Mouse (Mus musculus): Measurements from ENCODE around the gene Lin7c.
A peak's percentile ranks its signal among the peaks of the same experiment; 100 is the strongest.

Lin7c gene

GRCm38 (mm10) chr2:109917496-109918413 is 27.1 kb downstream of the Lin7c start, which contains the start of gene Lgr4:
TSS of gene Lgr4 (plus strand) at chr2:109917647.
- peak; percentile 87 to 91 for DNase-seq (ENCODE audit: low spot score in 2 of 2)

DNA sequence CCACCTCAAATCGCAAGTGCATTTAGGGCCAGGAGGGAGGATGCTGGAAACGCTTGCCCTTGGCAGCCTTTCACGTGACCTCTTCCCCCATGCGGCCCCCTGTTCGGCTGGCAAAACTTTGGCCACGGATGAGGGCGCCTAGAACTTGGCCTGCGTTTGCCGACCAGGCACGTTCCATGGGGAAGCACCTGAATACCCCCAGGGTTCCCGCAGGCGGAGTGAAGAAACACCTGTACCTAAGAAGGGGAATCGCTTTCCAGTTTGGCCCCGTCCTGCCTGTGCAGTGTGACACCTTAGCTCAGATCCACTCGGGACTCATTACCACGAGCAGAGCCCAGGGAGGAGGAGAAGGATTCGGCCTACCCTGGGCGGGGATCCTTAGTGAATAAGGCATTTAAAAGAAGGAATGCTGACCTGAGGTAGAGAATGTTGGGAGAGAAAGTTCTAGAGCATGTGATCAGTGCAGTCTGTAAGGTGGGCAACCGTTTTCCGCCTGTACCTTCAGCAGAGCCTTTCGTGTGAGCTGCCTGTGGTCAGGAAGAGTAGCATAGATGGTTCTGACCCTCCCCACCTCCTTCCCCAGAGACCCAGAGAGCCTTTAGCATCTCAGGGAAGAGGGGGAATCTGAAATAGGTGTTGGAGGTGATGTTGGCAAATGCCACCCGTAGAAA is 28.1 kb downstream of the Lin7c start:
- DNase-seq (ENCODE audit: low spot score in 2 of 2) = no peak

GRCm38 (mm10) chr2:109920471-109920870 is 29.8 kb downstream of the Lin7c start:
- no peak for DNase-seq (ENCODE audit: low spot score in 2 of 2)

DNA sequence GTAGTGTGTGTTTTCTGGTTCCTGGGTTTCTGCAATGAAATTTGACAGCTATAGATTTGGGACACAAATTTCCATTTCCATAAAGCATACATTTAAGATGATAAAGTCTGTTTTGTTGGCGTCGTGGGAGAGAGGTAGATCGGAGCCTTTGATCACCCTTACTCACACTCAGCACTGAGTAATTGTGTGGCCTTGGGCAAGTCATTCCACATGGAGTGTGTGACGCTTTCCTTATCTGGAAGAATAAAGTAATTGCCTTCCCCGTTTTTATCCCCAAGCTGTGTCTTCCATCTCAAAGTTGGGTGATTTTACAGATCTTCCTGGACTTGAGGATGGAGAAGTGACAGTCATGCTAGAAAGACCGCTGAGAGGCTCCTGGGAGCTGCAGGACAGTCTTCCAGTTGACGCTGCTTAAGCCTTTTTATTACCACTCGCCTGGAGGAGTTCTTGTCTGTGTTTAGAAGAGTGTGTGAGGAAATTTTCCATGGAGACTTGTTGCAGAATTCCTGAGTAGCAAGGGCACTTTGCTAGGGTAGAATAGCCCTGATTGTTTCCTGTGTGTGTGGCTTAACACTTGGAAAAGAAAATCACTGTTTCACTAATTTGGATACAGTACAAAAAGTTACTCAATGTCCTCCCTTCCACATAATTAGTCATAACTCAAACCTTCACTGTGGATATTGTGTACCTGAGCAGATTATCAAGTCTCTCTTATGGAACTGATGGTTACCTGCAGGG is 30.8 kb downstream of the Lin7c start:
- DNase-seq (ENCODE audit: low spot score in 2 of 2) = no peak

GRCm38 (mm10) chr2:109922306-109922705 is 31.7 kb downstream of the Lin7c start:
- DNase-seq (ENCODE audit: low spot score in 2 of 2) = no peak

DNA sequence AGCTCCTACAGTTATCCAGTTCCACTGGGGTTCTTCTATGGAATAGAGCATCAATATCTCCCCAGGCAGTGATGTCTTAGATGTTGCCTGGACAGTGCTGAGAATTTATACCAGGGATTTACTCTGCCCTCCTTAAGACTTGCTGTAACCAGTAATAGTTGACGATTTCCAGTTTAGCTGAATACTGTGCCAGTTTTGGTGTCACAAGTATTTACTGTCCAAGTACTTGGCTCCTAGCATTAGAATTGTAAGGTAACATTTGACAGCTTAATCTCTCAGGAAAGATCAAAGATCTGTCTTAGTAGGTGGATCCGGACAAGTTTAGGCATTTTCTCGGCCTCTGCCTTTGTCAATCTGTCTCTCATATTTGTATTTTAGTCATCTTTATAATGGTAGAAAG is 32.4 kb downstream of the Lin7c start:
- DNase-seq (ENCODE audit: low spot score in 2 of 2) = no peak

DNA sequence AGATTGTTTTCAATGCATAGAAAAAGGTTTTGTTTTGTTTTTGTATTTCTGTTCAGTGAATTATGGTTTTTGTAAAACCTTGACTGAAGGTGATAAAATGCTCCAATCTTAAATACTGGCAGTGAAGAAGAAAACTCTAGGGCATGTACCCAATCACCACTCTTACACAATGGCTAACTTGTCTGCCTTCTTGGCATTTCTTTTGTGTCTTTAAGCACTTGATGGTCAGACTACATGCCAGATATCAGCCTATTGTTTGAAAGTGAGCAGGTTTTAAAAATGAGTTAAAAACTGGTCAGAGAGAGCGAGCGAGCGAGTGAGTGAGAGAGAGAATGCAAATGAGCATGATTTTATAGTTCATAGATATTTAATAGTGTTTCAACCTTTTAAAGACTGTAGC is 33.3 kb downstream of the Lin7c start:
- no peak for DNase-seq (ENCODE audit: low spot score in 2 of 2)

DNA sequence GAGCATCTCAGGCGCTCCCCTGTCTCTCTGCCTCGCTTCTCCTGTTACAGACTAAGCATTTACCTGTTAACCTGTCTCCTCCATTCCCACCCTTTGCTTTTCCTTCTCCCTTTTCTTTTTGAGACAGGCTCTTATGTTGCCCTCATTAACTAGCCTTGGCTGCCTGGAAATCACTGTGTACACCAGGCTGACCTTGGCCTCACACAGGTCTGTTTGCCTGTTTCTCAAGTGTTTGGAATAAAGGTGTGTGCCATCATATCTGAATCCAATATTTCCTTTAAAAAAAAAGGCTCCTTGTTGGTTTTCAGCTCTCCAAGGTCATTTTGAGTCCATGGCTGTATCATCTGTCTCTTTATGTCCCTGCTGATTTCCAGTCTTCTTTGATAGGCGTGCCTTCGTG is 36.3 kb downstream of the Lin7c start:
- DNase-seq (ENCODE audit: low spot score in 2 of 2) = no peak

DNA sequence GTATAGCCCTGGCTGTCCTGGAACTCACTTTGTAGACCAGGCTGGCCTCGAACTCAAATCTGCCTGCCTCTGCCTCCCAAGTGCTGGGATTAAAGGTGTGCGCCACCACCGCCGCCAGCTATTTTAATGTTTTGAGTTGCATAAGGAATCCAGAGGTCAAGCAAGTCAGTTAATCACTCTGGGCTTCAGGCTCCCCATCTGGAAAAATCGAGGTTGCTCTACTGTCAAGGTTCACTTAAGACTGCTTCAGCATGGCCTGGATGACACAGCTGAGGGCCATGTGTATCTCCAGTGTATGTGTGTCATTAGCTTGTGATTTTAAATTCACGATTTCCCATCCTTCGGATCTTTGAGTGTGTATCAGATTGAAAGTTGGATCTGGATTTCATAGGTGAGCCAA is 36.8 kb downstream of the Lin7c start:
- no peak for DNase-seq (ENCODE audit: low spot score in 2 of 2)

DNA sequence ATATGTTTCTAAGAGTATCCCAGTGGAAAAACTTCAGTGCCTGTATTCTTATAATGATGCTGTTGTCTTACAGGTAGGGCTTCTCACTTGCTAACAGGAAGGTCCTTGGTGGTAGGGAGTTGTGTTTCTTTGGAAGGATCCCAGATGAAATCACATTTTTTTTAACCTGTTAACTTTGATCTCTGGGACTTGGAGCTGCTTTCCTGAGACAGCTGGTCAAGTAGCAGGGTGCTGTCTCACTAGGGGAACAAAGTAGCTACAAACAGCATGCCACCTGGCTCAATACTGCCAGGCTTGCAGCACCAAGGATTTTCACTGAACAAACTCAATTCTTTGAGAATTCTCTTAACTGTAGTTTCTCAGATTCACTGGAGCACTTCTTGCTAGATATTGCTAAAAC is 37.2 kb downstream of the Lin7c start:
- DNase-seq (ENCODE audit: low spot score in 2 of 2) = no peak

DNA sequence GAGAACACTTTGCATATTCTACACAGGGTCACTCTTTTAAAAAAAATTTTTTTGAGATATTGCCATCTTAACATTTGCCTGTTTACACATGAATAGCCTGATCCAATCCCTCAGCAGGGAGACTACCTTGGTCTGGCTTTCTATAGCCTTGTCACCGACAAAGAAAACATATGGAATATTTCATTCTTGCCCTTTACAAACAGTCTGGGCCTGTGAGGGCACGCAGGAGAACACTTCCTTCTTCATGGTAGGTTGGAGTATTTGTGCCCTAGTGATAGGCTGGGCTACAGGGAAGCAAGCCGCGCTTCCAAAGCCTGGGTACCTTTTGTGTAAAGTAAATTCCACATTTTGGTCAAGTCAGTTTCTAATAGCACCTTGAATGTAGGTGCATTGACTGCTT is 38.1 kb downstream of the Lin7c start:
- no peak for DNase-seq (ENCODE audit: low spot score in 2 of 2)

- no peak for DNase-seq (ENCODE audit: low spot score in 2 of 2)
These were observed 38.6 kb downstream of the Lin7c start for GRCm38 (mm10) chr2:109929256-109929655.

DNA sequence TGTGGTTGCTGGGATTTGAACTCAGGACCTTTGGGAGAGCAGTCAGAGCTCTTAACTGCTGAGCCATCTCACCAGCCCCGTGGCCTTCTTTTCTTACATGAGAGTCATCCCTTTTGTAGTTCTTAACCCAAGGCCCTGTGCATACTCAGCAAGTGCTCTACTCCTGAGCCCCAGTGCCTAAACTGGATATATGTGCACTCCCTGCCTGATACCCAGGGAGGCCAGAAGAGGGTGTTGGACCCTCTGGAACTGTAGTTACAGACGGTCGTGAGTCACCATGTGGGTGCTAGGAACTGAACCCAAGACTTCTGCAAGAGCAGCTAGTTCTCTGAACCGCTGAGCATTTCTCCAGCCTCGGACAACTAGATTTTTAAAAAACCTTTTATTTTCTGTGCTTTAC is 39.7 kb downstream of the Lin7c start:
- DNase-seq (ENCODE audit: low spot score in 2 of 2) = no peak

GRCm38 (mm10) chr2:109930771-109931170 is 40.1 kb downstream of the Lin7c start:
- DNase-seq (ENCODE audit: low spot score in 2 of 2) = no peak

DNA sequence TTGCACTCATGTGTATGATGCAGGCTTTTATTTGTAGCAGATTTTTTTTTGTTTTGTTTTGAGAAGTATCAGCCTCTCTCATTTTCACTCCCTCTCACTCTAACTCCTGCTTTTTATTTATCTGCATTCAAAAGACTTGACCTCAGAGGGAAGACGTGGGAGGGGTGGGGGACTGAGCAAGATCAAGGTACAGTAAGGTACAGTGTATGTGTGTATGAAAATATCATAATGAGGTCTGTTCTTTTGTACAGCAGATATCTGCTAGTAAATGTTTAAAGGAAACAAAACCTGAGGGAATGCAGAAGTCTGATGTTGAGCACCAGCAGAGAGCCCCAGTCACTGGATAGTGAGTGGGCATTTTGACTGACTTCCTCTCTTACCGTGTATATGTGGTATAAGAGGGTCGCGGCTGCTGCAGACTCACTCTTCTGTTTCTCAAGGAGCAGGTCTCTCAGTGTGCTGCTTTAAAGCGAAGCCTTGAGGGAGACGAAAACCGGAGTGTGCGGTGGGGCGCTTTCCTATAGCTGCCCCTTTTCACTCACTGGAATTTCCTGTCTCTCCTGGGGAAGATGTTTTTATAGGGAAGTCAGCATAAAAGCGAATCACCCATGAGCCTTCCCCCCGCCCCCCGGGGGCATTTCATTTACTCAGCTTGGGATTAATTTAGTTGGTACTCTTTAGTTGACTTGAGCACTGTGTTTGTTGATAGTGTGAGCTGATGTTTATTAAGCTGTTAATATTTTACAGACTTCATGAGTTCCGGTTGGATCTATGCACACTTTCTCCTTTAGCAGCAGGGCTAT is 41.5 kb downstream of the Lin7c start:
- DNase-seq (ENCODE audit: low spot score in 2 of 2) = no peak

- DNase-seq (ENCODE audit: low spot score in 2 of 2) = no peak
These were observed 42.5 kb downstream of the Lin7c start for GRCm38 (mm10) chr2:109933151-109933550.

DNA sequence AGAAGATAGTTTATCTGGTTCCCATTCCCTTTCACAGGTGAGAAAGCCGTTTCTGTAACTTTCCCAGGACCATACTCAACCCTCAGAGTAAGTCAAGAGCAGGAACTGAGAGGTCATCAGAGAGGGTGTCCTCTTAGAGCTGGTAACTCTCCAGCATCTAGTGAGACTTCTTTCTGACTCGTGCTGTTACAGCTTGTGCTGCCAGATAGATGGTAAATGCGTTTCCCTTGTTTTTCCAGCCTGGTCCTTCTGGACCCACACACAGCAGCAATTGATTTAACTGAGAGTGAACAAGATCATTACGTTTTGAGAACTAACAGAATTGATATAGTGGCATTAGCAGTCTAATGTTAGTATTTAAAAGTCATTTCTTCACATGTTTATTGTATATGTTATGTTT is 43.4 kb downstream of the Lin7c start:
- DNase-seq (ENCODE audit: low spot score in 2 of 2) = no peak

DNA sequence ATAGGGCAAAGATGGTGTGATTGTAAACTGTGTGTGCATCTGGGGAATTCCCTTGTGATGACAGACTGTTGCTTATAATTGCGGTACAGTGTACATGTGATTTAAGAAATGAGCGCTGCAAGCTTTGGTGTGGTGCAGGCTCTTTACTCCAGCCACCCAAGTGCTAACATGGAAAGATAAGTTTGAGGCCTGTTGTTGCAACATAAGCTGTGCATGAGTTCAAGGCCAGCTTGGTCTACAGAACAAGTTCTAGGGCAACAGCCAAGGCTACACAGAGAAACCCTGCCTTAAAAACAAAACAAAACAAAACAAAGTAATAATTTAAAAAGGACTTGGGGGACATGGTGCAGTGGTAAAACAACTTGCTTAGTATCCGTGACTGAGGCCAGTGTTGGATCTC is 44.5 kb downstream of the Lin7c start:
- no peak for DNase-seq (ENCODE audit: low spot score in 2 of 2)

DNA sequence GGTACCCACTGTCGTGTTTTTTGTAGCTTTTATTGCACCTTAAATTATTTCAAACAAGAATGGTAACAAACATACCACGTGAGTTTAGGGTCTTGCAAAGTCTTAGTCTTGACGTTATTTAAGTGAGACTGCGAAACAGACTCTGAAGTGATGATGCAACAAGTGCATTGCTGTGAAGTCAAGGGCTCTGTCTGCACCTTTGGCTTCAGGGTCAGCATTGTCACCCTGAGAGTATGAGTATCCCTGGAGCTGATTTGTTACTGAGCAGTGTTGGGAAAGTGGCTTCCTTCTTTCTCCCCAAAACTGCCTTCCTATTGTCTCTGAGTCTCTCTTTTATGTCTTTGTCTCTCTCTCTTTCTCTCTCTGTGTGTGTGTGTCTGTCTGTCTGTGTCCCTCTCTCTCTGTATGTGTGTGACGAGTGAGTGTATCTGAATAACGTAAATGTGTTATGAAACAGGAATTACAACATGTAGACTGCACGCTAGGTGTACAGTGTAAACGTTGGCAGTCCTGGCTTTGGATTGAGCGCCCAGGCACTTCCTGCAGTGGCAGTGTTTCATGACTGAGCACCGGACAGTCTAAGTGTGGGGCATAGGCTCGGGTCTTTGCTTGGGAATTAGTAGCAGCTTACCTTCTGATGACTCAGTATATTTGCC is 45.2 kb downstream of the Lin7c start:
- no peak for DNase-seq (ENCODE audit: low spot score in 2 of 2)

DNA sequence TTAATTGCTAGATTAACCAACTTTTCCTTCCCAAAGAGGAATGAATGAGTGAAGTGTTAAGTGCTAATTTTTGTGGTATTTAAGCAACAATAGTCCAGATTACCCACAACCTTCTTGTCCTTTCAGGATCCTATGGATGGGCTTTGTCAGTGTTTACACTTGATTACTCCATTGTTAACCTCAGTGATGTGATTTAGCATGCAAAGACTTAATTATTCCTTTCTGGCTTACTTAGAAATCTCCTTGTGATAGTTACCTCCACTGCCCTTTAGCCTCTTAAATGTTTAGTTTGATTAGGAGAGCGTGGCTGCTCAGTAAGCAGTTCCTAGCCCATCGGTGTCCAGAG is 45.7 kb downstream of the Lin7c start:
- DNase-seq (ENCODE audit: low spot score in 2 of 2) = no peak

- no peak for DNase-seq (ENCODE audit: low spot score in 2 of 2)
These were observed 51.4 kb downstream of the Lin7c start for GRCm38 (mm10) chr2:109941973-109942444.
